In genomic region chr3:58228189-58228588, GRCm38 (mm10) we compare ENCODE assay signal across 22 mouse cellular contexts.
DNase-seq lines count a peak whose midpoint lies in the region; ATAC-seq and TF ChIP-seq lines count a peak whose summit lies in the region.
"Had no signal": no experiment of that assay in that cellular context is flagged by ENCODE, and none has a peak within 500 bp of the region (broad histone marks: within the 10 kb centered on the region; RNA-seq: fewer than 3 reads in every experiment).

No protein-coding gene starts in this region.

- H3K27me3 ChIP-seq in stomach, embryonic 16.5 days (ENCODE audit: control insufficient read depth, insufficient read depth, low read length), result no peaks in the 10 kb centered on the region
- no peaks in the 10 kb centered on the region for H3K27me3 ChIP-seq in stomach, postnatal 0 days (ENCODE audit: control insufficient read depth, insufficient read depth, low read length)
- no peaks in the 10 kb centered on the region for H3K27me3 ChIP-seq in hindbrain, postnatal 0 days (ENCODE audit: insufficient read depth, low read length)
- H3K27me3 ChIP-seq: limb, embryonic 12.5 days had no signal

- TF ChIP-seq CTCF in stomach, postnatal 0 days (IDR thresholded peaks at IDR 0.05; ENCODE audit: low read depth), result no peak
- no peak for TF ChIP-seq CTCF in hindbrain, postnatal 0 days (IDR thresholded peaks at IDR 0.05; ENCODE audit: low read depth)

- H3K4me1 ChIP-seq in stomach, embryonic 16.5 days (ENCODE audit: control insufficient read depth, insufficient read depth, low read length), result 0 out of 2 replicates have a peak, but pooled peaks cover 3% of the 10 kb centered on the region
- H3K4me1 ChIP-seq in stomach, postnatal 0 days (replicated peaks; ENCODE audit: control insufficient read depth, insufficient read depth), result no peaks in the 10 kb centered on the region
- H3K4me1 ChIP-seq in hindbrain, postnatal 0 days (ENCODE audit: insufficient read depth, low read length), result no peaks in the 10 kb centered on the region
- H3K4me1 ChIP-seq: forebrain, embryonic 10.5 days had no signal

- TF ChIP-seq EP300 in stomach, postnatal 0 days (optimal IDR thresholded peaks at IDR 0.05), result no peak

- no peak overlapping the region for H3K9ac ChIP-seq in stomach, embryonic 16.5 days (ENCODE audit: low read length)
- H3K9ac ChIP-seq in stomach, postnatal 0 days (ENCODE audit: low read length), result no peak overlapping the region
- no peak overlapping the region for H3K9ac ChIP-seq in hindbrain, postnatal 0 days (replicated peaks; ENCODE audit: low read length)
- H3K9ac ChIP-seq: hindbrain, embryonic 14.5 days; limb, embryonic 12.5 days; liver, postnatal 0 days had no signal

- no peak overlapping the region for H3K4me2 ChIP-seq in stomach, embryonic 16.5 days (ENCODE audit: low read depth, low read length)
- H3K4me2 ChIP-seq in stomach, postnatal 0 days (replicated peaks; ENCODE audit: low read depth), result no peak overlapping the region
- no peak overlapping the region for H3K4me2 ChIP-seq in hindbrain, postnatal 0 days (ENCODE audit: low read depth, low read length)
- H3K4me2 ChIP-seq: hindbrain, embryonic 14.5 days; limb, embryonic 12.5 days; liver, embryonic 11.5 days; midbrain, embryonic 11.5 days had no signal

- peak; percentile 16 to 18 for DNase-seq in heart, adult 18-20 months
- no peak for DNase-seq in heart, postnatal 25 days (ENCODE audit: low spot score)
- peak; percentile 5 for DNase-seq in kidney, postnatal 14 days
- DNase-seq in kidney, adult 8-10 months, result no peak
- DNase-seq in stomach, postnatal 0 days (ENCODE audit: low spot score), result no peak
- no peak for DNase-seq in hindbrain, postnatal 0 days (ENCODE audit: low spot score)
- DNase-seq: adrenal gland, postnatal 10 days; cerebellum, adult 2 months; cerebellum, postnatal 36 days; embryo, embryonic 11 days; gastrocnemius, postnatal 10 days; heart, postnatal 36 days; kidney, adult 2 months; kidney, postnatal 25 days; layer of hippocampus, postnatal 36 days; liver, postnatal 0 days had no signal

- WGBS in stomach, embryonic 16.5 days, result 46% methylated on average over 3 of the region's 3 CpGs
- 34% methylated on average over 3 of the region's 3 CpGs for WGBS in stomach, postnatal 0 days
- 76% methylated on average over 3 of the region's 3 CpGs for WGBS in hindbrain, postnatal 0 days

- ATAC-seq in stomach, embryonic 16.5 days (ENCODE audit: insufficient read depth, low FRiP score), result 0 out of 2 replicates have a peak, but pooled peaks have one; percentile 21
- no peak for ATAC-seq in stomach, postnatal 0 days (ENCODE audit: low FRiP score, low TSS enrichment)
- ATAC-seq in hindbrain, postnatal 0 days, result no peak
- ATAC-seq: liver, postnatal 0 days had no signal

- no peak overlapping the region for H3K27ac ChIP-seq in stomach, embryonic 16.5 days (ENCODE audit: low read length)
- H3K27ac ChIP-seq in stomach, postnatal 0 days (replicated peaks), result no peak overlapping the region
- H3K27ac ChIP-seq in hindbrain, postnatal 0 days, result no peak overlapping the region
- H3K27ac ChIP-seq: forebrain, embryonic 10.5 days; hindbrain, embryonic 14.5 days; limb, embryonic 12.5 days had no signal

- intact Hi-C loops in heart, postnatal 25 days (cut with DNase I), result no loop called here

- no peak overlapping the region for H3K4me3 ChIP-seq in stomach, embryonic 16.5 days (replicated peaks; ENCODE audit: low read length)
- no peak overlapping the region for H3K4me3 ChIP-seq in stomach, postnatal 0 days (ENCODE audit: low read depth, low read length)
- H3K4me3 ChIP-seq in hindbrain, postnatal 0 days (ENCODE audit: low read length), result no peak overlapping the region
- H3K4me3 ChIP-seq: forebrain, embryonic 10.5 days; limb, embryonic 12.5 days had no signal

- H3K36me3 ChIP-seq in stomach, embryonic 16.5 days (ENCODE audit: control insufficient read depth, insufficient read depth, low read length), result no peaks in the 10 kb centered on the region
- no peaks in the 10 kb centered on the region for H3K36me3 ChIP-seq in stomach, postnatal 0 days (ENCODE audit: control insufficient read depth, insufficient read depth, low read length)
- H3K36me3 ChIP-seq in hindbrain, postnatal 0 days (ENCODE audit: insufficient read depth, low read length), result no peaks in the 10 kb centered on the region
- H3K36me3 ChIP-seq: forebrain, embryonic 10.5 days; limb, embryonic 12.5 days had no signal

- H3K9me3 ChIP-seq in stomach, embryonic 16.5 days (replicated peaks; ENCODE audit: control insufficient read depth, low read length), result no peaks in the 10 kb centered on the region
- no peaks in the 10 kb centered on the region for H3K9me3 ChIP-seq in stomach, postnatal 0 days (ENCODE audit: control insufficient read depth, low read length)
- no peaks in the 10 kb centered on the region for H3K9me3 ChIP-seq in hindbrain, postnatal 0 days (ENCODE audit: low read length)
- H3K9me3 ChIP-seq: forebrain, embryonic 10.5 days; limb, embryonic 12.5 days had no signal

Comparison
In these comparisons a context has a peak if more than half of its experiments do, and no peak if none do; other contexts are left out.
1. DNase-seq: peak in heart, adult 18-20 months (2 of 2) and kidney, postnatal 14 days (single experiment); none in heart, postnatal 25 days (single experiment), kidney, adult 8-10 months (0 of 2), stomach, postnatal 0 days (single experiment) and hindbrain, postnatal 0 days (single experiment).